Mouse (Mus musculus) intestine, embryonic 15.5 days (tissue): ENCODE measurements around the gene Aurkb. TPM values are rescaled to one million over a fixed set of nuclear protein-coding genes. Genes with fewer than 3 reads are reported as not detected.

ENCODE experiments used
- ATAC-seq: fragments of 200-750 bp; cut with Nextera tagmentation; 2 replicates; pipeline ENCODE4 v1.8.0; 2017; ENCODE audit warnings: moderate TSS enrichment, moderate library complexity
- H3K27ac ChIP-seq: fragments of 300-500 bp; sonication (generic); 2 replicates; pipeline ENCODE4 v1.5.1; 2015; ENCODE audit warnings: mild to moderate bottlenecking, inconsistent platforms
- H3K27me3 ChIP-seq: fragments of 300-500 bp; sonication (generic); replicated peaks from 2 replicates; pipeline ENCODE4 v1.6.1; 2015; ENCODE audit warnings: inconsistent platforms
- H3K36me3 ChIP-seq: fragments of 300-500 bp; sonication (generic); 2 replicates; pipeline ENCODE4 v1.6.1; 2015; ENCODE audit warnings: inconsistent platforms
- H3K4me1 ChIP-seq: fragments of 300-500 bp; sonication (generic); replicated peaks from 2 replicates; pipeline ENCODE4 v1.6.1; 2015; ENCODE audit warnings: inconsistent platforms
- H3K4me2 ChIP-seq: fragments of 300-500 bp; sonication (generic); replicated peaks from 2 replicates; pipeline ENCODE4 v1.6.1; 2015; ENCODE audit warnings: mild to moderate bottlenecking, inconsistent platforms
- H3K4me3 ChIP-seq: fragments of 300-500 bp; sonication (generic); replicated peaks from 2 replicates; pipeline ENCODE4 v1.5.1; 2015; ENCODE audit warnings: inconsistent platforms
- H3K9ac ChIP-seq: fragments of 300-500 bp; sonication (generic); 2 replicates; pipeline ENCODE4 v1.6.1; 2015; ENCODE audit warnings: inconsistent platforms
- H3K9me3 ChIP-seq: fragments of 300-500 bp; sonication (generic); 2 replicates; pipeline ENCODE4 v1.6.1; 2016; ENCODE audit warnings: inconsistent platforms
- WGBS: fragments of 180-500 bp; shearing (Covaris S2); methylation state at CpG from one replicate; pipeline ENCODE4 v1.1.7; 2015; 5-methylcytosine and 5-hydroxymethylcytosine counted together
- polyA plus RNA-seq: library from polyadenylated mRNA; unstranded; fragments of >200 nt; fragmentation: Nextera tagmentation; extraction: Ambion mirVana; gene quantifications from 2 replicates; pipeline ENCODE4 v1.2.1, GENCODE M21; 2015

The Aurkb gene
- polyA plus RNA-seq, 1 experiment from 2014 or later, result 133 TPM

DNA sequence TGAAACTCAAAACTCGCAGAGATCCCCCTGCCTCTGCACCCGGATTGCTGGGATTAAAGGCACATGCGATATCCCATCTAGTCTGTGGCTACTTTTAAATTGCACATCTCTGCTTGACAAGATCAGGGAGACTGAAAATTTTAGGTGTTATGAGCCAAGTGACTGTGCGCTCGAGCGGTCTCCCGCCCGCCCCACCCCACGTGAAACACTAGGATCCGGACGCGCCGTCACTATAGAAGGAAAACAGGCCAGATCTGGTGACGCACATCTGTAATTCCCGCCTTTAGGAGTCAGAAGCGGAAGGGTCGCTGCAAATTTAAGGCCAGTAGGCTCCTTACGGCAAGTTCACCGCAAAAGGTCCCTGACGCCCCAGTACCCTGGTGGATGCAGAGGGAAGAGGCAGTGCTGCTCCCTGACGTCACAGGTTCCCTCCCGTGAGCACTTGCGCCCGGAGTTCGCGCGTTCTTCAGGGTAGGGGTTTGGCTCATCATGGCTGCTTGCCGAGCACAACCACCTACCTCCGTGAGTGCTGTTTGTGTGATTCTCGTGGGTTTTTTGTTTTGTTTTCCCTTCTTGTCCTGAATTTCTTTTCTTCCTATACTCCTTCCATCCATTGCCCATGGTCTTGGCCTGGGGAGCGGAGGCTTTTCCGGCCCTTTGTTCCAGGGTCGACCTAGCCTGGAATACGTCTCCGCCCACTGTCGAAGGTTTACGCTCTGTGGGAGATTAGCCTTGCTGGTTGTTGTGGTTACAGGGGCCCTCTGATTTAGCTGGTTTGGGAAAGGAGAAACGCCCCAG is 29.6 kb upstream of the Aurkb start, which contains the start of gene Ctc1:
TSS of gene Ctc1 (plus strand) at position 268 of the 798 bp plus-strand sequence.
- Histone ChIP-seq H3K4me3 (peak within 1 kb of the TSS; percentile 56), H3K27ac (peak within 1 kb of the TSS; percentile 90), H3K4me1 (peaks cover 6% of the 10 kb centered on the region; the same call in 1 of the 2 replicates), H3K27me3 (no peaks in the 10 kb centered on the region), H3K9me3 (no peaks in the 10 kb centered on the region), H3K36me3 (no peaks in the 10 kb centered on the region), H3K4me2 (peak within 1 kb of the TSS; percentile 72), H3K9ac (peak within 1 kb of the TSS; percentile 69)
- WGBS, result 2% methylated on average over 38 of the region's 38 CpGs
- ATAC-seq, result peak; percentile 96

DNA sequence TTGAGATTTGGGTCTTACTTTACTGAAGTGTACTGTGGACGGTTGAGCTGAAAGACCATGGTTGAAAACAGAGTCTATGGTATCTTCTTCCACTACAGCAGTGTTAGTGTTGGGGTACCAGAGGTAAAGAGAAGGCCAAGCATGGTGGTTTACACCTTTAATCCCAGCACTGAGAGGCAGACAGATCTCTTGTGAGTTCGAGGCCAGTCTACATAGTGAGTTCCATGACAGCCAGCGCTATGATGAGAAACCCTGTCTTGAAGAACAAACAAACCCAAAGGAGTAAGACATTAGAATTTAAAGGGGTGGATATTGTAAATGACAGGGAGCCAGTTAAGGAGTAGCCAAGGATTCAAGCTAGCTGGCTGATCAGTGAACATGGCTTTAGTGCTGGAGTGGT is 28.7 kb upstream of the Aurkb start:
- Histone ChIP-seq H3K9ac (peak overlapping the region; percentile 69), H3K4me3 (peak overlapping the region; percentile 56), H3K27me3 (no peaks in the 10 kb centered on the region), H3K4me2 (peak overlapping the region; percentile 72), H3K27ac (peak overlapping the region; percentile 90; the same call in 1 of the 2 replicates), H3K36me3 (0 out of 2 replicates have a peak, but pooled peaks cover 2% of the 10 kb centered on the region), H3K9me3 (no peaks in the 10 kb centered on the region), H3K4me1 (0 out of 2 replicates have a peak, but pooled peaks cover 6% of the 10 kb centered on the region)
- ATAC-seq, result no peak
- 54% methylated on average over 3 of the region's 3 CpGs for WGBS

DNA sequence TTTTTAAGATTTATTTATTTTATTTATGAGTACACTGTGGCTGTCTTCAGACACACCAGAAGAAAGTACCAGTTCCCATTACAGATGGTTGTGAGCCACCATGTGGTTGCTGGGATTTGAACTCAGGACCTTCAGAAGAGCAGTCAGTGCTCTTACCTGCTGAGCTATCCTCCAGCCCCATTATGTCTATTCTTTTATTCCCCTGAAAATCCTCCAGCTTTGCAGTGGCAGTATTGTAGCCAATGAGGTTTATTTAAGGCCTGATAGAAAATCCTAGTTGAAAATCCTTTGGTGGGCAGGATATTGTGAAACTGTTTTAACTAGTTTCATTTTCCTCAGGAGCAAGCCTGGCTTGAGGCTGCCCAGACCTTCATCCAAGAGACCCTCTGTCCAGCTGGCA is 24.8 kb upstream of the Aurkb start:
- no peak overlapping the region for H3K27ac ChIP-seq
- 0 out of 2 replicates have a peak, but pooled peaks cover 6% of the 10 kb centered on the region for H3K4me1 ChIP-seq
- H3K9me3 ChIP-seq, result no peaks in the 10 kb centered on the region
- H3K27me3 ChIP-seq, result no peaks in the 10 kb centered on the region
- ATAC-seq, result no peak
- H3K9ac ChIP-seq, result no peak overlapping the region
- no peak overlapping the region for H3K4me3 ChIP-seq
- no peak overlapping the region for H3K4me2 ChIP-seq
- H3K36me3 ChIP-seq, result peaks cover 21% of the 10 kb centered on the region

DNA sequence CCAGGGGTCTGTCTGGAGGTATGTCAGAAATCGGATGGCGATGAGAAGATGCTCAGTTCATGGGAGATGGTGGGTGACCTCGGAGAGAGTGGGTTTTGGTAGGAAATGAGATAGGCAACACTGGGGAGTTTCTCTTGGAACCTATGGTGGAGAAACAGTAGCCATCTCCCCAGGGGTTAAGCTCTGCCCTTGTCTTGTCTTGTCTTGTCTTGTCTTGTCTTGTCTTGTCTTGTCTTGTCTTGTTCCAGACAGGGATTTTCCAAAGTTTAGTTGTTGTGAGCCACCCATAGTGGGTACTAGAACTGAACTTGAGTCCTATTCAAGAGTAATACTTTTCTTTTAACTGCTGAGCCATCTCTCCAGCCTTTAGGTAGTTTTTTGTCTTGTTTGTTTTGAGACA is 18.9 kb upstream of the Aurkb start:
- Histone ChIP-seq H3K36me3 (peaks cover 59% of the 10 kb centered on the region), H3K4me2 (no peak overlapping the region), H3K27me3 (no peaks in the 10 kb centered on the region), H3K4me1 (no peaks in the 10 kb centered on the region), H3K9ac (no peak overlapping the region), H3K9me3 (no peaks in the 10 kb centered on the region), H3K27ac (no peak overlapping the region), H3K4me3 (no peak overlapping the region)
- no peak for ATAC-seq
- 88% methylated on average over 3 of the region's 3 CpGs for WGBS

DNA sequence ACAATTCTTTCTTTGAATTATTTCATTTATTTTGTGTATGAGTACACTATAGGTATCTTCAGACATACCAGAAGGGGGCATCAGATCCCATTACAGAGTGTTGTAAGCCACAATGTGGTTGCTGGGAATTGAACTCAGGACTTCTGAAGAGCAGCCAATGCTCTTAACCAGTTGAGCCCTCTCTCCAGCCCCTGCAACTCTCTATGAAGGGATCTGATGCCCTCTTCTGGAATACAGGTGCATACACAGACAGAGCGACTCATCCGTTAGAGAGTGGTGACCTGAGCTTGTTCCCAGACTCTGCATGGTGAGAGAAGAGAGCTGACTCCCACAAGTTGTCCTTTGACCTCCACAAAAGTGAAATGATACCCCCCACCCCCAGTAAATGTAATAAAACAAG is 16.6 kb upstream of the Aurkb start:
- 73% methylated on average over 2 of the region's 2 CpGs for WGBS
- no peaks in the 10 kb centered on the region for H3K9me3 ChIP-seq

GRCm38 (mm10) chr11:69033552-69033951 is 11.9 kb upstream of the Aurkb start:
- WGBS, result 81% methylated on average over 9 of the region's 9 CpGs

More for the DNA sequence above, 16.6 kb upstream of the Aurkb start:
- no peak for ATAC-seq
- H3K4me3 ChIP-seq, result no peak overlapping the region
- H3K27me3 ChIP-seq, result no peaks in the 10 kb centered on the region
- H3K9ac ChIP-seq, result no peak overlapping the region
- H3K27ac ChIP-seq, result no peak overlapping the region
- H3K36me3 ChIP-seq, result peaks cover 56% of the 10 kb centered on the region
- H3K4me1 ChIP-seq, result no peaks in the 10 kb centered on the region
- H3K4me2 ChIP-seq, result no peak overlapping the region

GRCm38 (mm10) chr11:69034585-69034984 is 10.9 kb upstream of the Aurkb start:
- no peak for ATAC-seq
- H3K4me3 ChIP-seq, result no peak overlapping the region
- H3K4me1 ChIP-seq, result peaks cover 11% of the 10 kb centered on the region
- H3K27me3 ChIP-seq, result no peaks in the 10 kb centered on the region
- no peaks in the 10 kb centered on the region for H3K9me3 ChIP-seq
- no peak overlapping the region for H3K27ac ChIP-seq
- no peak overlapping the region for H3K9ac ChIP-seq
- H3K36me3 ChIP-seq, result peaks cover 45% of the 10 kb centered on the region
- H3K4me2 ChIP-seq, result no peak overlapping the region
- WGBS, result 91% methylated on average over 3 of the region's 3 CpGs

More at GRCm38 (mm10) chr11:69033552-69033951, 11.9 kb upstream of the Aurkb start:
- ATAC-seq, result no peak
- Histone ChIP-seq H3K9me3 (no peaks in the 10 kb centered on the region), H3K27me3 (no peaks in the 10 kb centered on the region), H3K4me2 (0 out of 2 replicates have a peak overlapping the region, but pooled peaks have one; percentile 11), H3K9ac (no peak overlapping the region), H3K27ac (no peak overlapping the region), H3K4me3 (no peak overlapping the region), H3K4me1 (peaks cover 11% of the 10 kb centered on the region), H3K36me3 (peaks cover 49% of the 10 kb centered on the region)

DNA sequence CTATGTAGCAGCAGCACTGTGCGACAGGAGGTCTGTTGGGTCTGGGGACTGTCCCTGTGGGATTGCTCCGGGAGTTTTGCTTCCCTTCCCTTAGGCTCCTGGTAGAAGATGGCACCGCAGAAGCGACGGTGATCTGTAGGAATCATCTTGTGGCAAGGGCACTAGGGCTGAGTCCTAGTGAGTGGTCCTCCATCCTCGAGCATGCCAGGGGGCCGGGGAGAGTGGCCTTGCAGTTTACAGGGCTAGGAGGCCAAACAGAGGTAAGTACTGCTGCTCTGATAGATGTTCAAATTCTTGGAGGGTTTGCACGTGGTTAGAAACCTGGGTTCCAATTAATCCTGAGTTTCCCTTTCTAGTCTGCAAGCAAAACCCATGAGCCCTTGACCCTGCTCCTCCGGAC is 10.0 kb upstream of the Aurkb start:
- Histone ChIP-seq H3K9me3 (no peaks in the 10 kb centered on the region), H3K36me3 (peaks cover 38% of the 10 kb centered on the region), H3K27ac (peak overlapping the region; percentile 68), H3K4me1 (peaks cover 11% of the 10 kb centered on the region), H3K4me2 (peak overlapping the region; percentile 62), H3K9ac (no peak overlapping the region), H3K27me3 (no peaks in the 10 kb centered on the region), H3K4me3 (no peak overlapping the region)
- ATAC-seq, result no peak
- WGBS, result 80% methylated on average over 9 of the region's 9 CpGs

GRCm38 (mm10) chr11:69035849-69036248 is 9.6 kb upstream of the Aurkb start:
- Histone ChIP-seq H3K9me3 (no peaks in the 10 kb centered on the region), H3K9ac (no peak overlapping the region), H3K27ac (peak overlapping the region; percentile 68), H3K4me1 (peaks cover 11% of the 10 kb centered on the region), H3K36me3 (peaks cover 34% of the 10 kb centered on the region), H3K4me3 (peak overlapping the region; percentile 68; the same call in 1 of the 2 replicates), H3K4me2 (peak overlapping the region; percentile 62), H3K27me3 (no peaks in the 10 kb centered on the region)
- WGBS, result 5% methylated on average over 8 of the region's 8 CpGs
- peak; percentile 21; the same call in 1 of the 2 replicates for ATAC-seq

GRCm38 (mm10) chr11:69036486-69037230 is 8.8 kb upstream of the Aurkb start:
- peak overlapping the region; percentile 68 for H3K9ac ChIP-seq
- H3K4me1 ChIP-seq, result peaks cover 11% of the 10 kb centered on the region
- peak overlapping the region; percentile 68 for H3K4me3 ChIP-seq
- peaks cover 26% of the 10 kb centered on the region for H3K36me3 ChIP-seq
- peak overlapping the region; percentile 84 for H3K27ac ChIP-seq
- no peaks in the 10 kb centered on the region for H3K27me3 ChIP-seq
- 8% methylated on average over 20 of the region's 20 CpGs for WGBS
- peak overlapping the region; percentile 62 for H3K4me2 ChIP-seq
- ATAC-seq, result peak; percentile 17; the same call in 1 of the 2 replicates
- no peaks in the 10 kb centered on the region for H3K9me3 ChIP-seq

DNA sequence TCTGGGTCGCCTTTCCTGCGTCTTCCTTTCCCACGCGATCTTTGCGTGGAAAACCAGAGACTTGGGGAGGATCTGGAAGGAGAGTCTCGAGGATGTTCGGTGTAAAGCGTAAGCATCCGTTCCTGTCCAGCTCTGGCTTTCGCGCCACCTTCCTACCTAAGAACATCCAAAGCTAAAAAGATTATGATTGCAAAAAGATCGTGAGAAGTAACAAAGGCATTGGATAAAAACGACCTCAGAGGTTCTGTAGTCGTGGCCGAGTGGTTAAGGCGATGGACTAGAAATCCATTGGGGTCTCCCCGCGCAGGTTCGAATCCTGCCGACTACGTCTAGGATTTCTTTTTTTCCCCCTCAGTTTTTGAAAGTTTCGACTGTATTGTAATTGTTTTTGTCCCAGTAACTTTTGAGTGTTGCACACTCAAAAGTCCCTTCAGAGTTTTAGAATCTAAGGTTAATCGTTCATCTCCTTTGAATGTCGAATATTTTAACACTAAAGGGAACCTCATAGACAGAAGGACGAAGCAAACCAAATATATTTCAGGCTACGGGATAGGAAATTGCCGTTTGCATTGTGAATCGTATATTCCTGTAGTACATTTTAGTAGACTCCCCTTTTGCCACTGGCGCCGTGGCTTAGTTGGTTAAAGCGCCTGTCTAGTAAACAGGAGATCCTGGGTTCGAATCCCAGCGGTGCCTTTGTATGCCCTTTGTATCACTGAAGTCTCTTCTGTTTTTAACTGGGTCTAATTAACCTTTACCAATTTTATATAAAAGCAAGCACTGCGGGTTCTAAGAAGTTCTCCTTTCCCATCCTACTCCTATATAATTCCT is 8.0 kb upstream of the Aurkb start:
- H3K9me3 ChIP-seq, result no peaks in the 10 kb centered on the region
- H3K9ac ChIP-seq, result peak overlapping the region; percentile 68
- 1% methylated on average over 34 of the region's 34 CpGs for WGBS
- peaks cover 11% of the 10 kb centered on the region for H3K4me1 ChIP-seq
- peak overlapping the region; percentile 84 for H3K27ac ChIP-seq
- no peaks in the 10 kb centered on the region for H3K27me3 ChIP-seq
- peak overlapping the region; percentile 68 for H3K4me3 ChIP-seq
- peak overlapping the region; percentile 62 for H3K4me2 ChIP-seq
- peaks cover 24% of the 10 kb centered on the region for H3K36me3 ChIP-seq
- peak; percentile 57 for ATAC-seq
